Mouse (Mus musculus): ENCODE data around the gene Sptssa.
"Not testable (repeated sequence)": the region's sequence is repeated elsewhere in the genome, so short reads cannot be mapped to it uniquely, and the experiment has no call there.

DNA sequence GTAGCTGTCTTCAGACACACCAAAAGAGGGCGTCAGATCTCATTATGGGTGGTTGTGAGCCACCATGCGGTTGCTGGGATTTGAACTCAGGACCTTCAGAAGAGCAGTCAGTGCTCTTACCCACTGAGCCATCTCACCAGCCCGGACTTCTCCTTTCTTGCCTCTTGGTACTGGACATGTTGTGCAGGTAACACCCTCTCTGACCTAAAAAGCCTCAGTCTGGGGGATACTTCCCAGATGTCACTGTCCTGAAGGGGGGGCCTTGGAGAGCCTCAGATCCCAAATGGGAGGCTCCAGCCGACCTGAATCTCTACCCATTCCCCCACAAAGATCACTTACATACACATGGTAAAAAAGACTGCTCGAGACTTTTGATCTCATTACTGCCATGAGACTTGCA, 5.1 kb upstream of the Sptssa start:
- TF ChIP-seq CTCF (IDR thresholded peaks at IDR 0.05; ENCODE audit: extremely low read depth, insufficient read length, insufficient replicate concordance, low read depth, low read length); POLR2A (IDR thresholded peaks at IDR 0.05; ENCODE audit: low read depth, low read length): not testable (repeated sequence)
